Mouse (Mus musculus) adrenal gland, adult 18-20 months (tissue): ENCODE measurements around the gene Lipa. TPM values are rescaled to one million over a fixed set of nuclear protein-coding genes. Genes with fewer than 3 reads are reported as not detected.

Source experiments
- DNase-seq, 2 experiments: peaks; one replicate each; pipeline ENCODE4 v3.0.0; 2021 to 2022; ENCODE audit warnings: low spot score in 2 of 2
- total RNA-seq, 2 experiments: library from RNA; stranded (reverse); gene quantifications; 1 replicate in 1 of 2; 2 replicates in 1 of 2; pipeline ENCODE4 v1.2.3; 2021

Lipa gene
- total RNA-seq, 2 experiments from 2014 or later, result 101 to 207 TPM

GRCm38 (mm10) chr19:34524646-34525045, 2.6 kb downstream of the Lipa start:
- no peak for DNase-seq

- no peak for DNase-seq
Observed at GRCm38 (mm10) chr19:34523106-34523725, 4.1 kb downstream of the Lipa start.

GRCm38 (mm10) chr19:34521978-34522377, 5.3 kb downstream of the Lipa start:
- DNase-seq, result no peak

GRCm38 (mm10) chr19:34521361-34521760, 5.9 kb downstream of the Lipa start:
- no peak for DNase-seq

- no peak for DNase-seq
Observed at GRCm38 (mm10) chr19:34520051-34520450, 7.2 kb downstream of the Lipa start.

- no peak for DNase-seq
Observed at GRCm38 (mm10) chr19:34519646-34520045, 7.6 kb downstream of the Lipa start.

- DNase-seq, result no peak
Observed at GRCm38 (mm10) chr19:34518786-34519185, 8.5 kb downstream of the Lipa start.

GRCm38 (mm10) chr19:34517812-34518594, 9.3 kb downstream of the Lipa start:
- DNase-seq, result peak in 1 of 2 experiments; percentile 54

GRCm38 (mm10) chr19:34517197-34517596, 10.1 kb downstream of the Lipa start:
- no peak for DNase-seq

- no peak for DNase-seq
Observed at GRCm38 (mm10) chr19:34516346-34516745, 10.9 kb downstream of the Lipa start.

- DNase-seq, result no peak
Observed at GRCm38 (mm10) chr19:34515681-34516080, 11.6 kb downstream of the Lipa start.

- DNase-seq, result no peak
Observed at GRCm38 (mm10) chr19:34511528-34511927, 15.7 kb downstream of the Lipa start.

- DNase-seq, result no peak
Observed at GRCm38 (mm10) chr19:34510717-34511116, 16.6 kb downstream of the Lipa start.

- no peak for DNase-seq
Observed at GRCm38 (mm10) chr19:34505161-34505721, 22.0 kb downstream of the Lipa start.

- DNase-seq, result peak; percentile 57 to 72
Observed at GRCm38 (mm10) chr19:34500763-34501162, 26.5 kb downstream of the Lipa start.

- no peak for DNase-seq
Observed at GRCm38 (mm10) chr19:34496353-34496752, 30.9 kb downstream of the Lipa start.

GRCm38 (mm10) chr19:34493859-34494258, 33.4 kb downstream of the Lipa start:
- no peak for DNase-seq

GRCm38 (mm10) chr19:34483547-34483946, 43.7 kb downstream of the Lipa start:
- peak; percentile 39 to 51 for DNase-seq

- peak; percentile 37 to 45 for DNase-seq
Observed at GRCm38 (mm10) chr19:34474991-34475971, 52.0 kb downstream of the Lipa start, which contains the start of gene Ch25h. Ch25h (minus strand) TSS chr19:34475164.

GRCm38 (mm10) chr19:34474228-34474990, 52.9 kb downstream of the Lipa start:
- peak; percentile 14 to 20 for DNase-seq
